Mouse (Mus musculus) megakaryocyte progenitor cell, adult 5-6 weeks (primary cell): ENCODE data around the gene Exo5. TPM values are rescaled to one million over a fixed set of nuclear protein-coding genes. Genes with fewer than 3 reads are reported as not detected.

Experiments used
- ATAC-seq: replicated peaks from 2 replicates; pipeline ENCODE4 v1.8.0; 2016; ENCODE audit warnings: mild to moderate bottlenecking, moderate TSS enrichment, inconsistent platforms; ENCODE audit not compliant: poor library complexity
- total RNA-seq, 2 experiments: library from RNA; stranded (forward) in 1 of 2; stranded (reverse) in 1 of 2; fragments of 157-497, 149-512 nt in 1 of 2; fragments of 200-1000 nt in 1 of 2; gene quantifications; 2 replicates each; pipeline versions ENCODE4 v1.2.3 to v1.2.4; 2015 to 2017

Exo5 gene
- 16.2 and 18.7 TPM in 2 replicates for total RNA-seq (2015)
- 15.6 and 21.3 TPM in 2 replicates for total RNA-seq (2017)

DNA sequence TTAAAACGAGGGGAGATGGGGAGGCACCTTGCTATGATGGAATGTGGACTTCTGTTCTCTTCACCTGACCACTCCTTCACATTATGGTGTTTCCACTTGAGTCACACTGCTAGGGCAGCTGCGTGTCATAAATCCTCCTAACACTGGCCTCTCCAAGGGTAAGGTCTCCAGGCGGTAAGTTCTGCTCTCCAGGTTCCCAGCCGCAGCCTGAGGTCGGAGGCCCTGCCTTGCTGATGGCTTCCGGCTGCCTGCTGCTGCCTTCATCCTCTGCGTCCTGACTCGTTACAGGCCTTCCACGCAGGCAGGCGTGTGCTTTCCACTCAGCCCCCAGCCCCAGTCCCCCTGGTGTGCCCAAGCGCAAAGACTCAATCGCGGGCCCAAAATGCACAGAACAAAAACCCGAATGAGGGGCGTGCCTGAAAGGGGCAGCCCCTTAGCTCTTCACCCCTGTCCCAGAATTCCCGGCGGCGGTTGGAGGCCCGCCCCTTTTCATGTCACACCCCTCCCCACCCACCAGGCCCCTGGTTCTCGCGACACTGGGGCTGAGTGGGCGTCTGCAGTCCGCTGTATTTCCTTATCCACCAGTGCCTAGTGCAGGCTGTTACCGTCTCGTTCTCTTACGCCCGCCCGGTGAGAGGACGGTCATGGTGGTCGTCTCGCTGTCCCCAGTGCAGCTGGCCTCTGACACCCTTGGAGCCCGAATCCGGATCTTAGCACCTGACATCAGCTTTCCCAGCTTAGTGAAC lies at the start of gene Exo5:
Gene Exo5, minus strand, starts transcription at position 464 of the 746 bp plus-strand sequence.
- ATAC-seq = peak; percentile 96

DNA sequence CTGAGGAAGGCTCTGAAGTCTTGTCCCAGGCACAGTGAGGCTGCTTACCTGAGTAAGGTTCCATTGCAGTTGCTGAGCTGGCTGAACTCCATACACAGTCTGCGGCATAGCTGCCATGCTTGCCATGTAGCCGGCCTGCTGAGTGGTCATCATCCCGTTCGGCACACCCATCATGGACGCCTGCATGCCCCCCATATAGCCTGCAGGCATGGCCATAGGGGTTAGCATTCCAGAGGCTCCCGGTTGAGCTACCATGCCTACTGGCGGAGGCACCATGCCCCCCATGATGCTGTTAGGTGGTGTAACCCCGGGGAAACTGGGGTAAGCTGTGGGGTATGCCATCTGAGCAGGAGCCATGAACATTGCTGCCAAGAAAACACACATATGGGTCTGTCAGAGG lies 47.0 kb upstream of the Exo5 start:
- no peak for ATAC-seq

DNA sequence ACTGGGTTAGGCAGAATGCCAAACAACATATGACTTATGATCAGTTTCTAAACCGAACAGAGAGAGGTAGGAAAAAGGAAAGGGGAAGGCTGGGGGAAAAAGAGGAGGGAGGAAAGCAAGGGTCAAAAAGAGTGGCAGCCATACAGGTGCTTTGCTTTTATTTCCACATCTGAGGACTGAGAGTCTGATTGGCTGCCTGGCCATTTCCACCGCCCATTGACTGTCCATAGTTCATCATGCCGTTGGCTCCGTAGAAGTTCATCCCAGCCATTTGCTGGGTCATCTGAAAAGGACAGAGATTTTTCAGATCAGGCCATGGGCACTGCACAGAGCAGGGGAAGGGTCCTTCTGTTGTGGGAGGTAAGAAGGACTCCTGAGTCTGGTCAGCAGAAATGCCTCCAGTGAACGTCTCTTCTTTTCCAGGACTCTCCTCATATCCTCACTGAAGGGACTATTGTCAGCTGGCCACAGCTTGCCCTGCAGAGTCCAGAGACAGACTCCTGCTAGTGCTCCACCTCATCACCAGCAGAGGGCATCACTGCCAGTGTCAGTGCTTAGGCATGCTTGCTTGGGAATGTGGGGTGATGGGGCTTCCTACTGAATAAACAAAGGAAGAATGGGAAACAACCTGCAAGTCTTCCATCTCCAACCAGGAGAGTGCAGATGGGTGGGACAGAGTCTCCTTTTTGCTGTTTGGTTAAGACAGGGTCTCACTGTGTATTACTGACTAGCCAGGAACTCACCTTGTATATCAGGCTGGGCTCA lies 44.7 kb upstream of the Exo5 start:
- peak; percentile 81 for ATAC-seq

DNA sequence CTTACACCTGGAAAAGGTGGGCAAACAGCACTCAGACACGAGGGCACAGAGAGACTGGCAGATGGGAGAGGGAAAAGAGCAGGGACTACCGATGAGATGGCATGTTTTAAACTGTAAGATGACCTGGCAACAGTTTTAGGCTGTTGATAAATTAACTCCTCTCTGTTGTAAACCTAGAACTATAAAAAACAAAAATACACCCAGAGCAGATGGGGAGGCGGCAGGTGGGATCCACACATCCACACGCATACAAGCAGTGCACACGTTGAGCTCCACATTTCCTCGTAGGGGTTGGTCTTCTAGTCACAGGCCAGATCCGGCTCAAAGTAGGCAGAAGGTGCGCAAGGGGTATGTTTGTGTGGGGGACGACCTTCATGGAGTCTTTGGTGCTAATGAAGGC lies 43.7 kb upstream of the Exo5 start:
- ATAC-seq = no peak

DNA sequence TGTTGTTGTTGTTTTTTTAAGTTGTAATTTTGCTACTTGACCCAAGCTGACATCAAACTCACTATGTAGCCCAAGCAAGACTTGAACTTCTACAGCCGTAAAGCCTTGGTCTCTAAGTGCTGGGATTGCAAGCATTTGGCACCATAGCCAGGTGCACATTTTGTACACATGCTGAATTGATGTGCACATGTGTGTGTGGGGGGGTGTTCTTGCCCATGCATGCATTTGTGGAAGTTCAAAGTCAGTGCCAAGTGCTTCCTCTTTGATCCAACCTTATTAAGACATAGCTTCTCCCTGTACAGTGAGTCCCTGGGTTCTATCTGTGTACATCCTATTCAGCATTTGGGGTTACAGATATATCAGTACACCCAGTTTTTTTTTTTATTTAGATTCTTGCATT lies 30.8 kb upstream of the Exo5 start:
- ATAC-seq = no peak

DNA sequence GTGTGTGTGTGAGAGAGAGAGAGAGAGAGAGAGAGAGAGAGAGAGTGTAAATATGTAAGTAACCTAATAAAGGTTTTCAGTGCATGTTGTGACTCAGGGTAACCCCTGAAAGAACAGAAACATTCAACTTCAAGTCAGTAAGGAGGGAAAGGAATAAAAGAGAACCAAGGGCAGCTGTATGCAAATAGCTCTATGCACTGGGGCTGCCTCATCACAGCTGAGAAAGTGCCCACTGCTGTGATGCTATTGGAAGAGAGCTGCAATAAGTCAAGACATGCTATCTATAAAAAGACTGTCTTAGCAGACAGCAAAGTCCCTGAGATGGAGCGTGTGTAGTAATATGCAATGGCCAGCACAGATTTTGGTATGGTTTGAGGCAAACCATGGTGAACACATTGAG lies 28.9 kb upstream of the Exo5 start:
- ATAC-seq = no peak

DNA sequence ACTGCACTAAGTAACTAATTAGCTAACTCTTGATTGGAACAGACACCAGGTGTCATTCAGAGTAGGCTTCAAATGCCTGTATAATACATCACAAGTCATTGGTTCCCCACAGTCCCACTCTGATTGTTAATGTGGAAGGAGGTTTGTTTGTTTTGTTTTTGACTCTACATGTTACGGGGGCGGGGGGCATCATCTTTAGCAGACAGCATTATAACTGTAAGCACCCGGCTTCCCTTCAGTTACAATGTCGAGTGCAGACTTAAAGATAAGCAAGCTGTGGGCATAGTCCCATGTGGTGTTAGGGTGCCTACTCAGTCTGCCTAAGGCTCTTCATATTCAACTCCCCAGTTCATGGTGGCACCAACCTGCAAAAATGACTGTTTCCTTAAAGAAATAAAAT lies 28.2 kb upstream of the Exo5 start:
- ATAC-seq = peak; percentile 62

DNA sequence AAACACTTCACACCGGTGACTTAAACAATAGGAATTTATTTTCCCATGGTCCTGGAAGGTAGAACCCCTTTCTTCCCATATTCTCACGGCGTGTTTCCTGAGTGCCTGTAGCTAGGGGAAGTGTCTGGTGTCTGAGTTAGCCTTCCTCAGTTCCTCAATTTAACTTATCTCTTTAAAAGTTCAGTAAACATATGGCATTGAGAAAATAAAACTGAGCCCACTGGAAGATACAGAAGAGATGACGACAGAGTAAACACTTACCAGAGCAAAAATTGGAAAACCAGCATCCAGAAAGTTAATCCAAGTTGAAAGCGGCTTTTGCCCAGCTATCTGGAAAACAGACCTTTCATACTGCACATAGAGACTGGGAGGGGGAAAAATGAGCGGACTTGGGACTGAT lies 27.3 kb upstream of the Exo5 start:
- peak; percentile 38 for ATAC-seq

DNA sequence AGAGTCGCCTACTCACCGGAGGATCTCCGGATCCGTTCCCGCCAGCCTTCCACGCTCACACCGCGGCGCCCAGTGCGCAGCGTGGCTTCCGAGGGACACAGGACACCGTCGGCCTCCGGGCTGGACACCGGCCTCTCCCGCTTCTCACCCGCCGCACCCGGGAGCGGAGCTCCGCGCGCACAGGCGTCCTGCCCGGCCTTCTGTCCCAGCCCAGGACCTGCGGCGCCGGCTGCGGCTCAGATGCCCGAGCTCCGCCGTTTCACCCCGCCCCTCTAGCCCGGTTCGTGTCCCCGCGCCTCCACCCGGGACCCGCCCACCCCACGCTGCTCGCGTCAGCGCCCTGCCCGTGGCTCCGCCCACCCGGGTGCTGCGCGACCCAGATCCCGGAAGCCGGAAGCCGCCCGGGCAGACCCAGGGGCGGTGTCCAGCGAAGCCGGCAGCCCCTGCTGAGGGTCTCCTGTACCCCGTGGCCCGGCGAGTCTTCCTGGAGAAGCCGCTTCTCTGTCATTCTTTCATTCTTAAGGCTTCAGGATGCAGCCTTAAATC lies 26.7 kb upstream of the Exo5 start, which contains the start of gene Zfp69:
Gene Zfp69, minus strand, starts transcription at position 272 of the 546 bp plus-strand sequence.
- peak; percentile 75 for ATAC-seq

DNA sequence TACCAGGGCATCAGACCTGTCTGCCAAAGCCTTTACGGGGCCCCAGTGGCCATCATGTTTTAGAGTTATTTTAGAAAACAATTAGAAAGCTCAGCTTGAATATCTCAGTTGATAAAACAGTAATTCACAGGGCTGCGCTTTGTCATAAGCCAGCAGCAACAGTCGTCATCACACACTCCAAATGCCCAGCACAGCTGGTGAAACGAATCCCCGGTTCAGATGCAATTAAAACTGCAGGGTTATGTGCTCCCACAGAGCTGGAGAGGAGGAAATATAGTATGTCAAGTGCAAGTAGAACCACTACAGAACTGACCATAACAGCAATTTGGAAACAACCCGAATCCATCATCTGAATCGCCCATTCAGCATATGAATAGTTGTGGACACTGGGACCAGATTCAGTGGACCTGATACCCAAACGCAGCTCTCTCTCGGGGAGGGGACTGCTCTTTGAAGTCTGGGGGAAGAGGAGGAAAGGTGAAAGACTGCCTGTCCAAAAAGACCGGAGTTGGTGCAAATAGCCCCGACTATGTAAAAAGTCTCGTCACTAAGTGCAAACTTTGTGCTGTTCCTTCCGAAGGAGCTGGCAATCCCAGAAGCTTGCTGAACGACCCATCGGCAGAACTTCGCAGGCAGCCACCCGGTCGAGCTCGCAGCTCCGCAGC lies 26.1 kb upstream of the Exo5 start:
- no peak for ATAC-seq

DNA sequence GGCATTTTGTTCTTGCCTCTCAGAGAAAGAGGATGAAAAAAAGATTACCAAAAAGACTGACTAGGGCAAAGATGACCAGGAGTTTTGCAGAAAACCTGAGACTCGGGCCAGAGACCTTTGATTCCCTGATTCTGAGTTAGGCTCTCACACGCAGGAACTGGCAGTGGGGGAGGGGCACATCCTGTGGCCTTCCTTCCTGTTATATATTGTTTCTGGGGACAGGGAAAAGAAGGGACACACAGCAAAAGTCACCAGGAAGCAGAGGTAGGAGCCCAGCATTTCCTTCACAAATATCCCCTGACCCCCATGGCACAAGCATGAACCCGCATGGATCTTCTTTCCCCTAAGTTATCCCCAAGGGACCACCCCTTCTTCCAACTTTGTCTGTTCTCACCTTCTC lies 24.1 kb upstream of the Exo5 start:
- no peak for ATAC-seq

DNA sequence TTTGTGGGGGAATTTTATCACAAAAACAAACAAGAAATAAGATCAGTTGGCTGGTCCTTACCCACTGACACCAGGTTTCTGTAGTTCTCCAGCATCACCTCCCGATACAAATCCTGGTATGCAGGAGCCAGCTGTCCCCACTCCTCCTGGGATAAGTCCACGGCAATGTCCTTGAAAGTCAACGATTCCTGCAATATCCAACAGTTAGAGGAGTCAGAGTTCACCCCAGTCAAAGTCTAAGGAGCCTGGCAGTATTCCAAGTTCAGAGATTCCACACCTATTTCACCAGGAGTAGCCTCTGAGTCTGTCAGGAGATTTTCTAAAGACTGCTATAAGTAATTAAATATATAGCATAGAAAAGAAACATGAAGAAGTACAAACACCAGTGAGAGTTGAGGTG lies 10.2 kb upstream of the Exo5 start:
- no peak for ATAC-seq

DNA sequence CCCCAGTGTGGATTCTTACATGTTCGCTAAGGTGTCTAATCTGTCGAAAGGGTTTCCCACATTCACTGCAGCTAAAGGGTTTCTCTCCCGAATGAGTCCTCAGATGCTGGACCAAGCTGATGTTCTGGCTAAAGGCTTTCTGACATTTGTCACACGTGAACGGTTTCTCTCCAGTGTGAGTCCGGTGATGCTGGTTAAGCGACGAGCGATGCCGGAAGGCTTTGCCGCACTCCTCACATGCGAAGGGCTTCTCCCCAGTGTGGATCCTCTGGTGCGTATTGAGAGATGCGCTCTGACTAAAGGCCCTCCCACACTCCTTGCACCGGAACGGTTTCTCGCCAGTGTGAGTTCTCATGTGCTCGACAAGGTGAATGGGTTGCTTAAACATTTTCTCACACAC lies 5.9 kb upstream of the Exo5 start:
- ATAC-seq = no peak

DNA sequence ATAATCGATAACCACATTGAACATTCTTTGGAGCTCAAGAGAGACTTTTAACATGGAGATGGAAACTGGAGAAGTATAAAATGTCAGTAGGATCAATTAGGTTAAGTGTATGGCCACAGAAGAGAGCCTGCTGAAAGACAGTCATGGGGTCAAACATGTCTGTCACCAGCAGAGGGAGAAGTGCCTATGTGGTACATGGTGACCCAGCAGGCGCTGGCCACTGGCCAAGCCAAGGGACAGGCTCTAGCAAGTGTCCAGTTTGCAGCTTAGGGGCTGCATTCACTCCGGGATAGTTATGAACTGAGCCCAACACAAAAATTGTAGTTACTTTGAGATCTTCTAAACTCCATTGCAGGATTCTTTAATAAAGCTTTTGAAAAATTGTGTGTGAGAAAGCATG lies 3.9 kb upstream of the Exo5 start:
- no peak for ATAC-seq

DNA sequence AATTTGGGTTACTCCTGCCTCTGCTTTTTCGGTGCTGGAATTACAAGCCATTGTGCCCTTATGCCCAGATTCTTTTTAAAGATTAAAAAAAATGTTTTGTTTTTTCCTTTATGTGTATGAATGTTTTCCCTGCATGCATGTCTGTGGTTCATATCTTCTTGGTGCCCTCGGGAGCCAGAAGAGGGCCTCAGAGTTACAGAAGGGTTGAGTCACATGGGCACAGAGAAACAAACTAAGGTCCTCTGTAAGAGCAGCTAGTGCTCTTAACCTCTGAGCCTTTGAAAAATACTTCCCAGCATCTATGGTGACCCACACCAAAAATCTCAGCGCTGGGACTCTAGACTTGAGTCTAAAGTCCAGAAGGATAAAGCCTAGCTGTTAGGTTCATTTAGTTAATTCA lies 569 bp upstream of the Exo5 start:
- ATAC-seq = peak; percentile 70

DNA sequence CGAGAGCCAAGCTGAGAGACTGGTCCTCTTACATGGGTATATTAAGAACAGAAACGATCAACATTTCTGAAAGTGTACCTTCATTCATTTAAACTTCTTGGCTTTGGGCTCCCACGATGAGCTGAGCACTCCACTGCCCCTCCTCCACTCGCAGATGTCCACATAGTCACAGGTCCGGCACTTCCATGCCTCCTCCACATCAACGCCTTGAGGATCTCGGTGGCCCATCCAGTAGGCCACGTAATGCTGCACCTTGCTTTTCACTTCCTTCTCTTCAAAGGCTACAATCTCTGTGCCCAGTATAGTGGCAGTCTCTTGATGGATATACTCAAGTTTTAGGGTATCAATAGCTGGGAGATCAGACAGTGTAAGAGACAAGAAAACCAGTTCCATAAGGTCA lies 3.4 kb downstream of the Exo5 start:
- ATAC-seq = no peak

DNA sequence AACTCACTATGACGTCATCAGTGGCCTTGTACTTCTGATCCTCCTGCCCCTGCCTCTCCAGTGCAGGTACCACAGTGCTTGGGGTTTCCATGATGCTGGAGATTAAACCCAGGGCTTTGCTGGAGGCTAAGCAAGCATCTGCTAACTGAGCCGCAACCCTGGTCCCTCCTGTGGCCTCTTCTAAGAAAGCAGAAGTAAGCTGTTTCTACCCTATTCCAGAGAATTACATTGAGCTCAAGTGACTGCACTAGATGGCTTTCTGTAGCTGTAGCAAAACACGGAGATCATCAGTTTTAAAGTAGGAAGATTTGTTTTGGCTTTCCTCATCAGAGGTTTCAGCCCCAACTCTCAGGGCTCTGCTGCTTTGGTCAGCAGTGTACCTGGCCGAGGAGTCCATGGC lies 10.3 kb downstream of the Exo5 start:
- peak; percentile 67 for ATAC-seq

DNA sequence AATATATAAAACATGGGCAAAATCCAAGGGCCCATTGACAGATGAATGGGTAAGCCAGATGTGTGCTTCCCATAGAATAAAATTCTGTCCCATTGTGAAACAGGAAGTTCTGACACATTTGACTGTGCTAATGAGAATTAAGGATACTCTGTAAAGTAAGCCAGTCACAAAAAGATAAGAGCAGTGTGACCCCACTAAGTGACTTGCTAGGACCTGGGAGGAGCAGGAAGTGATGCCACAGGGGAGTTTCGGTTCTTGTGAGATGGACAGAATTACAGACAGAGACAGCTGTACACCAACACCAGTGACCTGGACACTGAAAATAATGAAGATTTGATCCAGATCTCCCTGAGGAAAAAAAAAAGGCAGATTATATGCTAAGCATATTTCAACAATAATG lies 11.0 kb downstream of the Exo5 start:
- peak; percentile 59 for ATAC-seq

DNA sequence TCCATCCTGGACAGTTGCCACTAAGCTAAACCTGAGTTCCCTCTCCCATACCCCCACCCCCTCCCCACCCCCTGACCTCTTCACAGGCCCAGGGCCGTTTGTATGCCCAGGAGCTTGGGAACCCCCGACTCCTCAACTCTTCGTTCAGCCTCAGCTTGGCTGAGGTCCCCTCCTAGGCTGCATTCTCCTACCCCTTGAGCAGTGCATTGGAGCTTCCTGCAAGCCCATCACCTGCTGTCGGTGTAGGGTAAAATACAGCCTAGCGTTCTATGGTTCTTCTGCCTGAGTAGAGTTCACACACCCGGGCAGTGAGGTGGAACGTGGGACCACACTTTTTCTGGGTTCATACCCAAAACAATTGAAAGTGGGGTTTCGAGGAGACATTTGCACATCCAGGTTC lies 11.4 kb downstream of the Exo5 start:
- no peak for ATAC-seq

DNA sequence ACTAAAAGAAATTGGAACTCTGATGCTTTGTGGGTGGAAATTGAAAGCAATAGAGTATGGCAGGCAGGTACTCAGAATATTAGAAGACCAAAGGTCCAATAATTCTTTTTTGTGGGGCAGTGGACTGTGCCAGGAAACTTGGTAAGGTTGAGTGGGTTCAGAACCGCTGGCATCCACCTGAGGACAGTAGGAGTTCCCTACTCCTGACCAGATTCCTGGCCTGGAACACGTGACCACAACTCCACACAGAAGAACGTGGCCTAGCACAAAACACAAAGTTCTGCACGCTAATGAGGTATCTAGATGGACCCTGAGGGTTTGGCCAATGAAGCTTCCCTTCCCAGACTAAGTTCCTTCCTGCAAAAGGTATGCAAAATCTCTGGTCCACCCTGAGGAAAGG lies 12.0 kb downstream of the Exo5 start:
- no peak for ATAC-seq

DNA sequence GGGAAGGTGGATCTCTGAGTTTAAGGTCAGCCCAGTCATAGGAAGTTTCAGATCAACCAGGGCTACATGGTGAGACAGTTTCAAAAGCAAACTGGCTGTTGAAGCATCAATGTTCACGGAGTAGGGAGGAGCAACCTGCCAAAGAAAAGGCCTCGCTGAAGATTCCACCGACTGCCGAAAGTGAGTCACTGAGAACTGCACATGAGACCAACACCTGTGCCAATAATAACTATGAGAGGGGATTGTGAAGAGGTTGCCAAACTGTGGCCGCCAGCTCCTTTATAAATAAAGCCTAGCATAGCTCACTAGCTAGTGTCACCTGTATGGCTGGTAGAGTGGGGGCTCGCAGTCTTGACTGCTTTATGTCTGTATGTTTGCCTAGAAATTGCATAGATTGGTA lies 13.7 kb downstream of the Exo5 start:
- ATAC-seq = no peak
